Mouse (Mus musculus) C2C12 (cell line): ENCODE measurements around the gene Mgat4a.

Experiments used
- CEBPB ChIP-seq: IDR thresholded peaks from one replicate; pipeline ENCODE4 v1.6.1; 2011; ENCODE audit warnings: low read depth, mild to moderate bottlenecking, control low read depth, moderate library complexity
- CTCF ChIP-seq: IDR thresholded peaks from one replicate; pipeline ENCODE4 v1.5.1; 2011; ENCODE audit not compliant: control insufficient read depth, insufficient read depth, insufficient read length
- FOSL1 ChIP-seq: IDR thresholded peaks from one replicate; pipeline ENCODE4 v1.8.0; 2011; ENCODE audit warnings: mild to moderate bottlenecking, low read length; ENCODE audit not compliant: poor library complexity, insufficient read depth, severe bottlenecking
- MAX ChIP-seq: IDR thresholded peaks from one replicate; pipeline ENCODE4 v1.6.1; 2011; ENCODE audit warnings: mild to moderate bottlenecking, control low read depth
- MYOD1 ChIP-seq: IDR thresholded peaks from one replicate; pipeline ENCODE4 v1.6.1; 2011; ENCODE audit warnings: low read depth; ENCODE audit not compliant: control insufficient read depth, insufficient read length
- MYOG ChIP-seq: IDR thresholded peaks from one replicate; pipeline ENCODE4 v1.6.1; 2011; ENCODE audit not compliant: control insufficient read depth, insufficient read length; ENCODE audit errors: extremely low read depth
- USF1 ChIP-seq: IDR thresholded peaks from one replicate; pipeline ENCODE4 v1.6.1; 2011; ENCODE audit warnings: low read depth, mild to moderate bottlenecking, control low read depth, moderate library complexity

DNA sequence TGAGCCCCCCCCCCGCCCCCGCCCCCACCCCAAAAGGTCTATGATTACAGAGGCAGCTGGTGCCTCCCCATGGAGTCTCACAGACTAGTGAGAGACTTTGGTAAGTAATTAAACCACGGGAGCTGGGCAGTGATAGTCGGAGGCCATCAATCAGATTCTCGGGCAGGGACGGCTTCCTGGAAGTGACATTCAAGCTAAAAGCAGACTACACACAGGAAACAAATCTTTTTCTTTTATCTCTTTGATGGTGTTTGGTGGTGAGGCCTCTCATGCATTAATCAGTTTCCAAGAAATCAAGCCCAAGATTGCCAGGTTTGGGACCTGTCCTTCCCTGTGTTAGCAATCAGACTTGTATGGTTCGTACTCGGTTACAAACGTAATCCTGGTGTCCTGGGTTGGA is 3.4 kb upstream of the Mgat4a start:
- TF ChIP-seq MAX (no peak), USF1 (no peak), CTCF (no peak), FOSL1 (no peak), MYOD1 (no peak), MYOG (no peak), CEBPB (no peak)
